ENCODE assay signal across 8 mouse cellular contexts in the genomic region with DNA sequence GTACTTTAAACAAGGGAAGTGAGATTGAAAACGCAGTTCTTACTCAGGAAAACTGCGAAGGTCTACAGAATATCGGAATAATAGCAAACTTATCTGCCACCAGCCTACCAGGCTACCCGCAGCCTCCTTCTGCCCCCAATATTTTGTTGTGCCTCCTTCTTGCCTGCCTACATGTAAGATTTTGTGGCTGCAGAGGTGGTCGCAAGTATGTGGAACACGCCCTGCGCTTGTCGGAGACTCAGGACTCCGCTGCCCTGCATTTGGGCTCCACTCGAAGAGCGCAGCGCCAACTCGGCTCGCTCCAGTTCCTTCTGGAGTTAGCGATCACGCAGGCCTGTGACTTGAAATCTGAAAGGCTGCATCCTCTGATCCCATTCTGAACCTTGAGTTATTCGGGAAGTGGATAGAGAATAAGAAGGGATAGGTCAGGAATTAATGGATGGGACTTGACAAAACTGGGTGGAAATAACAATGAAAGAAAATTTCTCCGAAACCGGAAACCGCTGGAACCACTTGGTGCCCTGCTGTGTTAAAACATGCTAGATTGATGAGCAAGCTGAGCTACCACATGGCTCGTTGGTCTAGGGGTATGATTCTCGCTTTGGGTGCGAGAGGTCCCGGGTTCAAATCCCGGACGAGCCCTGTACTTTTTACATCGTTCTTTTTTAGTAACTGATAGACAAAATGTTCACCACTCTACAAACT. TPM values are rescaled to one million over a fixed set of nuclear protein-coding genes. Genes with fewer than 3 reads are reported as not detected.
DNase-seq lines count a peak whose midpoint lies in the region; ATAC-seq lines count a peak whose summit lies in the region.

No protein-coding gene starts in this region.

- H3K27me3 ChIP-seq in hindbrain, embryonic 15.5 days: no peaks in the 10 kb centered on the region

- peak overlapping the region; percentile 76 for H3K27ac ChIP-seq in hindbrain, embryonic 15.5 days (replicated peaks)

- H3K4me2 ChIP-seq in hindbrain, embryonic 15.5 days: peak overlapping the region; percentile 73

- peak; percentile 89 for DNase-seq in R1 (ENCODE audit: low read depth, low spot score)
- peak; percentile 88 to 90 for DNase-seq in cerebellum, postnatal 14 days
- DNase-seq in frontal cortex, postnatal 25 days (ENCODE audit: low spot score in 2 of 2): peak; percentile 83 to 87
- peak; percentile 82 to 85 for DNase-seq in left cerebral cortex, adult 18-20 months (ENCODE audit: low spot score in 2 of 2)
- peak; percentile 74 to 89 for DNase-seq in lung, postnatal 4 days
- peak; percentile 83 for DNase-seq in right cerebral cortex, adult 18-20 months
- peak; percentile 86 for DNase-seq in urinary bladder, postnatal 25 days (ENCODE audit: low spot score)

- peak overlapping the region; percentile 60 for H3K9ac ChIP-seq in hindbrain, embryonic 15.5 days

- no peaks in the 10 kb centered on the region for H3K9me3 ChIP-seq in hindbrain, embryonic 15.5 days

- peak overlapping the region; percentile 61 for H3K4me3 ChIP-seq in hindbrain, embryonic 15.5 days

- ATAC-seq in hindbrain, embryonic 15.5 days (ENCODE audit: low FRiP score, low read depth): peak; percentile 57

- under 1% methylated on average over 27 of the region's 27 CpGs for WGBS in hindbrain, embryonic 15.5 days

- H3K4me1 ChIP-seq in hindbrain, embryonic 15.5 days (replicated peaks): peaks cover 11% of the 10 kb centered on the region; the same call in 1 of the 2 replicates

- H3K36me3 ChIP-seq in hindbrain, embryonic 15.5 days: no peaks in the 10 kb centered on the region

RNA-seq across cellular contexts. Expression of gene Rnase4, which starts 0.6 kb away (rescaled TPM):
- 16.4 and 17.6 TPM in 2 replicates for polyA plus RNA-seq in hindbrain, embryonic 15.5 days (2015; fragmentation: Nextera tagmentation; extraction: Ambion mirVana)
- total RNA-seq in left cerebral cortex, adult 18-20 months (2021): 10 to 100 TPM; 16.5 to 18.1 TPM

RNA-seq across cellular contexts. Expression of gene Ang, which starts 0.7 kb away (rescaled TPM):
- 5.0 TPM in 2 replicates for polyA plus RNA-seq in hindbrain, embryonic 15.5 days (2015; fragmentation: Nextera tagmentation; extraction: Ambion mirVana)
- 1 to 10 TPM; 4.0 to 4.3 TPM for total RNA-seq in left cerebral cortex, adult 18-20 months (2021)

RNA-seq across cellular contexts. Expression of gene Olfr750, which starts 16.0 kb away (rescaled TPM):
- polyA plus RNA-seq in hindbrain, embryonic 15.5 days (2015; fragmentation: Nextera tagmentation; extraction: Ambion mirVana): 0.05 and 0.08 TPM in 2 replicates
- total RNA-seq in left cerebral cortex, adult 18-20 months (2021): not detected

RNA-seq across cellular contexts. Expression of gene Eddm3b, which starts 24.0 kb away (rescaled TPM):
- not detected in 2 replicates for polyA plus RNA-seq in hindbrain, embryonic 15.5 days (2015; fragmentation: Nextera tagmentation; extraction: Ambion mirVana)
- total RNA-seq in left cerebral cortex, adult 18-20 months (2021): not detected

RNA-seq across cellular contexts. Expression of gene Rnase12, which starts 32.8 kb away (rescaled TPM):
- not detected in 2 replicates for polyA plus RNA-seq in hindbrain, embryonic 15.5 days (2015; fragmentation: Nextera tagmentation; extraction: Ambion mirVana)
- total RNA-seq in left cerebral cortex, adult 18-20 months (2021): not detected

Comparison
In these comparisons a context has a peak if more than half of its experiments do, and no peak if none do; other contexts are left out.
1. Peak in every context shown above with its lines: DNase-seq, ATAC-seq, H3K4me3 ChIP-seq and H3K27ac ChIP-seq.